Mouse (Mus musculus) right cerebral cortex, postnatal 36 days (tissue): ENCODE data around the gene Ins2.

Experiments used
- DNase-seq, 2 experiments: peaks; one replicate each; pipeline ENCODE4 v3.0.0; 2022; ENCODE audit warnings: low spot score in 2 of 2, mixed read lengths in 1 of 2

Ins2 gene

GRCm38 (mm10) chr7:142743281-142743680, at the start of gene Ins2:
Gene Ins2 (minus strand): TSS chr7:142743381.
- DNase-seq, result no peak

GRCm38 (mm10) chr7:142792650-142793275, 49.6 kb upstream of the Ins2 start:
- no peak for DNase-seq

GRCm38 (mm10) chr7:142789667-142790066, 46.5 kb upstream of the Ins2 start:
- DNase-seq, result no peak

GRCm38 (mm10) chr7:142737772-142738171, 5.4 kb downstream of the Ins2 start:
- DNase-seq, result no peak

GRCm38 (mm10) chr7:142736943-142737490, 6.2 kb downstream of the Ins2 start:
- peak in 1 of 2 experiments; percentile 5 for DNase-seq

- no peak for DNase-seq
Observed at GRCm38 (mm10) chr7:142725973-142726372, 17.2 kb downstream of the Ins2 start.

GRCm38 (mm10) chr7:142720725-142721124, 22.5 kb downstream of the Ins2 start:
- no peak for DNase-seq

- DNase-seq, result peak in 1 of 2 experiments; percentile 5
Observed at GRCm38 (mm10) chr7:142714783-142715498, 28.2 kb downstream of the Ins2 start.

- no peak for DNase-seq
Observed at GRCm38 (mm10) chr7:142706873-142707272, 36.3 kb downstream of the Ins2 start.

- DNase-seq, result no peak
Observed at GRCm38 (mm10) chr7:142699334-142699860, 43.8 kb downstream of the Ins2 start.

- DNase-seq, result no peak
Observed at GRCm38 (mm10) chr7:142678611-142679010, 64.6 kb downstream of the Ins2 start.

GRCm38 (mm10) chr7:142675644-142676043, 67.5 kb downstream of the Ins2 start:
- DNase-seq, result peak in 1 of 2 experiments; percentile 32

- no peak for DNase-seq
Observed at GRCm38 (mm10) chr7:142675141-142675540, 68.0 kb downstream of the Ins2 start.

GRCm38 (mm10) chr7:142672120-142672519, 71.1 kb downstream of the Ins2 start:
- no peak for DNase-seq

- DNase-seq, result no peak
Observed at GRCm38 (mm10) chr7:142671067-142671466, 72.1 kb downstream of the Ins2 start.

GRCm38 (mm10) chr7:142669751-142670625, 73.2 kb downstream of the Ins2 start, which contains the start of gene Gm49394:
Gene Gm49394 (minus strand): TSS chr7:142669942.
- no peak for DNase-seq

GRCm38 (mm10) chr7:142668328-142668727, 74.9 kb downstream of the Ins2 start:
- DNase-seq, result no peak

GRCm38 (mm10) chr7:142667521-142667920, 75.7 kb downstream of the Ins2 start:
- no peak for DNase-seq

- DNase-seq, result no peak
Observed at GRCm38 (mm10) chr7:142666659-142667058, 76.5 kb downstream of the Ins2 start, which contains the start of gene Igf2. Gene Igf2 (minus strand): TSS chr7:142666816.

GRCm38 (mm10) chr7:142666109-142666508, 77.1 kb downstream of the Ins2 start:
- DNase-seq, result no peak

- DNase-seq, result no peak
Observed at GRCm38 (mm10) chr7:142665364-142665763, 77.8 kb downstream of the Ins2 start.
